In genomic region chr11:89147990-89148389, GRCm38 (mm10) we compare ENCODE assay signal across 29 mouse cellular contexts.
"Had no signal": no experiment of that assay in that cellular context is flagged by ENCODE, and none has a peak within 500 bp of the region (broad histone marks: within the 10 kb centered on the region; RNA-seq: fewer than 3 reads in every experiment).

No protein-coding gene starts in this region.

- DNase-seq: left cerebral cortex, postnatal 4 days; liver; liver, embryonic 13.5 days; liver, postnatal 0 days; lung, adult 18-20 months; lung, adult 2 months; lung, embryonic 14.5 days; lung, postnatal 10 days; lung, postnatal 14 days; lung, postnatal 36 days; lung, postnatal 4 days; midbrain, embryonic 14.5 days had no signal

- H3K27ac ChIP-seq: limb, embryonic 10.5 days; limb, embryonic 12.5 days; limb, embryonic 13.5 days; limb, embryonic 15.5 days; liver, embryonic 12.5 days; liver, embryonic 13.5 days; liver, embryonic 14.5 days; liver, embryonic 15.5 days; lung, embryonic 15.5 days; macrophage; midbrain, embryonic 10.5 days; midbrain, embryonic 12.5 days; midbrain, embryonic 13.5 days; midbrain, embryonic 15.5 days had no signal

- H3K27me3 ChIP-seq: limb, embryonic 15.5 days; liver, embryonic 15.5 days; lung, embryonic 15.5 days; midbrain, embryonic 12.5 days; midbrain, embryonic 13.5 days; midbrain, embryonic 15.5 days had no signal

- H3K4me1 ChIP-seq: liver, embryonic 13.5 days; liver, embryonic 15.5 days; midbrain, embryonic 12.5 days; midbrain, embryonic 15.5 days had no signal

- H3K4me3 ChIP-seq: limb, embryonic 10.5 days; limb, embryonic 12.5 days; limb, embryonic 13.5 days; limb, embryonic 15.5 days; liver, embryonic 12.5 days; liver, embryonic 13.5 days; liver, embryonic 15.5 days; lung, embryonic 15.5 days; megakaryocyte, embryonic 14.5 days; midbrain, embryonic 10.5 days; midbrain, embryonic 12.5 days; midbrain, embryonic 13.5 days; midbrain, embryonic 15.5 days; myocyte had no signal

- H3K9me3 ChIP-seq: limb, embryonic 10.5 days; limb, embryonic 12.5 days; limb, embryonic 13.5 days; limb, embryonic 15.5 days; liver, embryonic 12.5 days; liver, embryonic 13.5 days; liver, embryonic 15.5 days; lung, embryonic 15.5 days; megakaryocyte, embryonic 14.5 days; midbrain, embryonic 10.5 days; midbrain, embryonic 12.5 days; midbrain, embryonic 13.5 days; midbrain, embryonic 15.5 days had no signal

- H3K36me3 ChIP-seq: limb, embryonic 10.5 days; limb, embryonic 12.5 days; limb, embryonic 13.5 days; limb, embryonic 15.5 days; liver, embryonic 12.5 days; liver, embryonic 13.5 days; liver, embryonic 15.5 days; lung, embryonic 15.5 days; midbrain, embryonic 10.5 days; midbrain, embryonic 12.5 days; midbrain, embryonic 13.5 days; midbrain, embryonic 15.5 days had no signal

- H3K9ac ChIP-seq: limb, embryonic 12.5 days; limb, embryonic 13.5 days; limb, embryonic 15.5 days; liver, embryonic 12.5 days; liver, embryonic 13.5 days; liver, embryonic 14.5 days; liver, embryonic 15.5 days; liver, postnatal 0 days; lung, embryonic 14.5 days; lung, embryonic 15.5 days; midbrain, embryonic 12.5 days; midbrain, embryonic 13.5 days; midbrain, embryonic 15.5 days had no signal

- H3K4me2 ChIP-seq: limb, embryonic 12.5 days; limb, embryonic 13.5 days; limb, embryonic 15.5 days; liver, embryonic 11.5 days; liver, embryonic 12.5 days; liver, embryonic 13.5 days; liver, embryonic 15.5 days; lung, embryonic 14.5 days; lung, embryonic 15.5 days; midbrain, embryonic 11.5 days; midbrain, embryonic 12.5 days; midbrain, embryonic 13.5 days; midbrain, embryonic 15.5 days had no signal
